Mouse (Mus musculus) thymus, postnatal 4 days (tissue): ENCODE measurements at regions not wholly inside any gene's neighbourhood (a gene's known extent, or its start where the extent isn't known, plus 50 kb on each side); places are given as distances from the start of the nearest gene placed in this dataset.
A peak's percentile ranks its signal among the peaks of the same experiment; 100 is the strongest.

Source experiments
- DNase-seq: peaks from one replicate; pipeline ENCODE4 v3.0.0; 2021

DNA sequence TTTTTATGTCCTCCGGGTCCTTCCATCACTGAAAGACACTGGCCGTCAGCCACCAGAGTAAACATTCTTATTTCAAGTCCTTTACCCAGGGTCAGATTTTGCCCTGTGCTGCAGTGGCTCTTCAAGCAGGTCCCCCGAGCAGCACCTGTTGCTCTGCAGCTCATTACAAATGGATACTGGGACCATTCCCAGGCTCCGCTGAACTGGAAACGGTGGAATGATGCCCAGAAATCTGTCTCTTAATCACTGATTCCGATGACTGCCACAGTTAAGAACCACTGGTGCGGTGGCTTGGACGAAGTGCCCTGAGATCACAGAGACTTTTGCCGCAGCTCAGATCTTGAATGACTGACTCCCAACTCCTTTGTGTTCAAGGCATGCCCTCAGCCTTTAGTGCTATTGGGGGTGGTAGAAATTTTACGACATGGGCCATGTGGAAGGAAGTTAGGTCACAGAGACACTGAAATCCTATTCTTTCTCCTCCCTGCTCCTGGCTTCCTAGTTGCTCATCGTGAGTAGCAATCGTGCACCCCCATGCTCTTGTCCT lies 179.6 kb upstream of the Prickle1 start:
- DNase-seq, result no peak

- no peak for DNase-seq
Observed at GRCm38 (mm10) chr15:93774340-93774739, 178.6 kb upstream of the Prickle1 start.

DNA sequence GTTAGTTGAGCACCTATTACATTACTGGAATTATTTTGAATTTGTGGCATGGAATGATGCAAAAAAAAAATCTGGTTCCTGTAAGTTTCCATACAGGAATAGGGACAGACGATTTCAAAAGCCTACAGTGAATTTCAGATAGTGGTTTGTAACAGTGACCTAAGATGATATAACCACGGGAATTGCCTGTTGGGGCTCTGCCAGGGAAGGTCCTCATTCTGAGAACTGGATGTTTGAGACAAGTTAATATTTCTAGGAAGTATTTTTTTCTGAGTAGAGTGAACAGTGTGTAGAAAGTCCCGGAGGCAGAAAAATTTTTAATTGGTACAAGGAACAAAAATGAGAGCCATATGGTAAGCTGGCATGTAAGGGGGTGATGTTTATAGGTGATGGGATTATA lies 171.3 kb upstream of the Prickle1 start:
- DNase-seq, result no peak

DNA sequence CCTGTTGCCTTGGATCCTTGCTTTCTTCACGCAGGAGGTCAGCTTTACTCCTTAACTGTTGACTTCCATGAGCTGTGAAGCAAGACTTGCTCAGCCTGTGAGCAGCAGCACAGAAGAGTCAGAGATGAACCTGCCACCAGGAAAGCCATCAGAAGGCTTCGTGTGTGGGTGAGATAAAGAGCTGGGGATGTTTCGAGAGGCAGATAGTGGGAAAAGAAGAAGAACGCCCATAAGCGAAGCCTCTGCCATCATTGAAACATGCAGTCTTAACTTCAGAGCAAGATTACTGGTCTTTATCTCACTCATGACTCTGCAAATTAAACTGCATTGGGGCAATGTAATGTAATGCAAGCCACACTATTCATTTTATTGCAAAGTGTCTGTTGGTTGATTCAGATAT lies 167.4 kb upstream of the Prickle1 start:
- no peak for DNase-seq

- no peak for DNase-seq
Observed at GRCm38 (mm10) chr15:93758204-93758836, 162.6 kb upstream of the Prickle1 start.

- no peak for DNase-seq
Observed at GRCm38 (mm10) chr15:93755989-93756388, 160.3 kb upstream of the Prickle1 start.

DNA sequence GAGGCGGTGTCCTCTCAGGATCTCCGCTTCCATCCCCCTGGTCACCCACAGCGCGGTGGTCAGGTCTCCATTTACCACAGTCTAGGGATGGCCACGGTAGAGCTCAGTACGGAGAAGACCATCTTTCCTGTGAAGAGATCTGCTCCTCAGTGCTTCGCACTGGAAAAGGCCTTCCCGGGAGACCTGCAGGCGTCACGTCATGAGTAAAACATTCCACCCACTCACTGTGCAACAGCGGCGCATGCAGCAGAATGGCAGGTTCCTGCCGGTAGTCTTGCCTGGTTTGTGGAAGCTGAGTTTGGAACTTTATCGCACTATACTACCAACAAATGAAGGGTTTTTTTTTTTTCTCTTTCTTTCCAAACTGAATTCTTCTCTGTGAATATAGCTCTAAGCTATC lies 156.1 kb upstream of the Prickle1 start:
- DNase-seq, result no peak

GRCm38 (mm10) chr15:93750953-93751352 lies 155.3 kb upstream of the Prickle1 start:
- peak; percentile 69 for DNase-seq

- no peak for DNase-seq
Observed at GRCm38 (mm10) chr15:93744191-93744945, 148.7 kb upstream of the Prickle1 start.

GRCm38 (mm10) chr15:93733731-93734510 lies 138.2 kb upstream of the Prickle1 start:
- DNase-seq, result no peak

GRCm38 (mm10) chr15:93732825-93733224 lies 137.1 kb upstream of the Prickle1 start:
- DNase-seq, result no peak

DNA sequence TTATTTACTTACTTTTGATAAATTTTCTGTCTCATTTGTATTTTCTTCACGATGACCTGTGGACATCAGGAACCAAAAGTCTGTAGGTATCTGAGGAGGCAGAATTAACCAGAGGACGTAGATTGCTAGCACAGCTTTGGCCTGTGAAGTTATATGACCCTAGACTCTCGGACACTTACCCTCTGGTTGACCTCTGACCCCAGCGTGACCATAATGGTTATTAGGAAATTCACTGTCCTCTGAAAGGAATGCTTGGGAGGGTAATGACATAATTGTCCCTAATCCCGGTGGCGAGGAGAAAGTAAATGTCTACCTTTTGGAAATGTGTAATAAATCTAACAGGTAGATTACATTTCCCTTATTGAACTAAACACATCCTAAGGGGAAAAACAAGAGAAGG lies 135.5 kb upstream of the Prickle1 start:
- DNase-seq, result no peak

DNA sequence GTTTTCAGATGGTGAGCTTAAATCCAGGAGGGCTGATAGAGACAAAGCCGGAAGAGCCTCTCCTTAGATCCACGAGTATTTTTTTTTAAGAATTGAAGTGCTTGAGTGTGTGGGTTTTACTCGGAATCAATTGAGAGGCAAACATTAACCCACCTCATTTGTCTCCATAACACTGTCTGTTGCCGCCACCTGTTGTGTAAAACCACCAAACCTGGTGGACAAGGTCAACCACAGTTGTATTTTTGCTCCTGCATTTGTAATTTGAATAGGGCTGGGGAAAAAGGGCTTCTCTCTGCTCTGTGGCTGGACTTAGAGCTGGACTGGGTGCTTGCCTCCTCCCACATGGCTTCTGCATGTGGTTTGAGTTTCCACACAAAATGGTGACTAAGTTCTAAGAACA lies 119.8 kb upstream of the Prickle1 start:
- no peak for DNase-seq

DNA sequence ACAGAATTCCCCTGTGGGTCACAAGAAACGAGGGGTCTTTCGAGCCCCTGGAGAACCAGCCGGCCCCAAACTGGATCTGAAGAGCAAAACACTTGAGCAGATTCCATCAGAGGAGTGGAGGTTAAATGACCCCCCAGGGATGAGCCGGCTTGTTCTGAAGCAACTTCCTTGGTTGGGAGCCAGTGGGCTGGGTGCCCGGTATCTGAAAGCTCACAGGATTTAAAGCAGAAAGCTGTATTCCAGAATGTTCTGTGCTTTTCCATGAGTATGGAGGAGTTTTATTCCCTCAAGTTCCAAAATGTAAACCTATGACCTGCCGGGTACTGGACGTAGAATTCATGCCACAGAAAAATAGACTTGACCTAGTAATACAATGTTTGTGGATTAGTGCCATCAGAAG lies 117.7 kb upstream of the Prickle1 start:
- no peak for DNase-seq

DNA sequence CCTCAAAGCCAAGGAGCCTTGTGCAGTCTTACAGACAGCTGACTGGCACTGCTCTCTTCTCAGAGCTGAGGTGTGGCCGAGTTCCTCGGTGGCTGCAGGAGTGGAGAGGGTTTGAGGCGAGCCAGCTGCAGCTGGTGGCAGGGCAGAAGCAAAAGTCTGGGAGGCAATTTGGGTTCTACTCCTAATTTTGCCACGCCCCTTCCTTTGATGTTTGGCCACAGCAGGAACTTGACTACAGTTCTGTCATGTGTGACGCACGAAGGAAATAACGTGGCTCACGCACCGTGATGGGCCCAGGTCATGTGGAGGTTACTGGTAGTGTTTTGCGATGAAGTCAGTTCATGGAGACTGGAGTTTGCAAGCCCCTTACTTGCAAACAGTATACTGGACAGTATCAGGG lies 116.9 kb upstream of the Prickle1 start:
- DNase-seq, result peak; percentile 68

- no peak for DNase-seq
Observed at GRCm38 (mm10) chr15:93711150-93711784, 115.6 kb upstream of the Prickle1 start.

- DNase-seq, result no peak
Observed at GRCm38 (mm10) chr15:93710493-93711149, 114.9 kb upstream of the Prickle1 start.

- DNase-seq, result no peak
Observed at GRCm38 (mm10) chr15:93706366-93706930, 110.8 kb upstream of the Prickle1 start.

DNA sequence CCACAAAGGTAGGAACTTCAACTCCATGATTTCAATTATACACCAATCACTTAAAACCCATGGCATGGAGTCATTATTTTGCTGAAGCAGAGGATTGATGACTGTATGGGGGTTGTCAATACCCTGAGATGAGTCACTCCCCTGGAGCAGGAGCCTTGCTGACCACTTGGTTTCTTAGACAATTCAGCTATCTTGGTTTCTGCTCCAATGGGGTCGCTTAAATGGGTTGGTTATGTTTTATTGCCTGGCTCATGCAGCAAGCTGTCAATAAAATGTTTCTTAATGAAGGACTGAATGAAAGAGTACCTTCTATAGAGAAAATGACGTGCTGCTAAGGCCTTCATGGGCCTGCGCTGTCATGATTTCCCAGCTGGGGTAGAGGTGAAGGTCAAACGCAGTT lies 110.0 kb upstream of the Prickle1 start:
- DNase-seq, result no peak

- DNase-seq, result no peak
Observed at GRCm38 (mm10) chr15:93705109-93705508, 109.4 kb upstream of the Prickle1 start.

GRCm38 (mm10) chr15:93701017-93701416 lies 105.3 kb upstream of the Prickle1 start:
- DNase-seq, result no peak

DNA sequence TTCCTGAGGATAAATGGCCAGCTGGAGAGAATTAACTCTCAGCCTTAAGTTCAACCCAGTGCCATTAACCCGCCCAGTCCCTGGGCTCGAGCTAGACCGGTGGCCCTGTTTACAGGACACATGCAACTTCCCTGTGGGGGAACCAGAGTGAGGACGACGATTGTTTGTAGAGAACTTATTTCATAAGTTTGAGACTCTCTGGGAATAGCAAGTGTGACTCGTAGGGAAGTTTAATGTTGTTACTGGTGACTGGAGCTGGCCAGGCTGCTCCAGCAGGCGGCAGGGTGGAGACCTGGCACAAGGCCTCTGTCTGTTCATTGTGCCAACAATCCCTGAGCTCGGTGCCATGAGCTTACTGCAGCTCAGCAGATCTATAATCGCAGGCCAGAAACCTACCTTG lies 104.3 kb upstream of the Prickle1 start:
- no peak for DNase-seq
